Mouse (Mus musculus): ENCODE data around the gene Gm20388. TPM values are rescaled to one million over a fixed set of nuclear protein-coding genes. Genes with fewer than 3 reads are reported as not detected.

The Gm20388 gene
- polyA plus RNA-seq, 1 experiment: 23.9 TPM

DNA sequence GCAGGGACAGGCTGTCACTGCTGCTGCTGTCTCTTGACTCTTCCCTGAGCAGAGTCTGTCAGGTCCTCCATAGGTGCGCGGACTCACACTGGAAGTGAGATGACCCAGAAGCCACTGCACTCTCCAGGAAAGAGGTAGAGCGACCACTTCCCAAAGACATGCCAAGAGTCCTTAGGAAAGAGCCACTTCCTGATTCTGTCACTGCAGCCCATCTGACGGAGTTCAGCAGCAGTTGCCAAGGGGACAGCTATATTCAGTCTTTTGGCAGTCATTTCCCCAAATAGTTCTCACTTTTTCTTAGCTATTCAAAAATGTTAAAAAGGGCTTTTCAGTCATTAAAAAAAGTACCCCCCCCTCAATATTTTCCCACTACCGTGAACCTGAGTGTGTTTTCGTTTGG, 2111.6 kb downstream of the Gm20388 start:
- H3K4me3 ChIP-seq (ENCODE audit: insufficient read depth, low read length): no peak overlapping the region
- TF ChIP-seq CTCF (IDR thresholded peaks at IDR 0.05; ENCODE audit: extremely low read depth, insufficient read depth, low read length): no peak
- TF ChIP-seq POLR2A (IDR thresholded peaks at IDR 0.05; ENCODE audit: extremely low read depth, insufficient read depth, low read length): no peak
- no peak overlapping the region for H3K27ac ChIP-seq (ENCODE audit: insufficient read depth, low read length)
- H3K4me1 ChIP-seq (ENCODE audit: control insufficient read depth, insufficient read depth, low read length): peaks cover 22% of the 10 kb centered on the region

DNA sequence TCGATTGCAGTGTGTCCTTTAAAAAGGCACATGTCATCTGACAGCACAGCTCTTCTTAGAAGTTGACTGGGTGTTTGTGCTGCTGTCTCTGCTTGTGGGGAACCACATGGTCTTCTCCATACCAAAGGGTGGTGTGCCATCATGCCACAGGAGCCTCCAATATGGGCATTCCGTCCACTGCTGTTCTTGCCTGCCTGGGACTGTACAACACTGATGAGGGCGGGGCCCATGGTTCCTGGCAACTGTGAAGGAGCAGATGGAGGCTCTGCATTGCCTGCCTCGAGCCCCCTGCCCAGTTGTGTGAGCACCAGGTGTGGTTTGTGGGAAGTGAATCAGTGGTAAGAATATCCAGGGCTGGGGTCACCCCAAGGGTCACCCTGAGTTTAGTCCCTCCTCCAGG, 2112.1 kb downstream of the Gm20388 start:
- Histone ChIP-seq H3K4me3 (ENCODE audit: insufficient read depth, low read length) (no peak overlapping the region), H3K27ac (ENCODE audit: insufficient read depth, low read length) (no peak overlapping the region), H3K4me1 (ENCODE audit: control insufficient read depth, insufficient read depth, low read length) (peaks cover 22% of the 10 kb centered on the region)
- TF ChIP-seq POLR2A (IDR thresholded peaks at IDR 0.05; ENCODE audit: extremely low read depth, insufficient read depth, low read length) (no peak), CTCF (IDR thresholded peaks at IDR 0.05; ENCODE audit: extremely low read depth, insufficient read depth, low read length) (no peak)

DNA sequence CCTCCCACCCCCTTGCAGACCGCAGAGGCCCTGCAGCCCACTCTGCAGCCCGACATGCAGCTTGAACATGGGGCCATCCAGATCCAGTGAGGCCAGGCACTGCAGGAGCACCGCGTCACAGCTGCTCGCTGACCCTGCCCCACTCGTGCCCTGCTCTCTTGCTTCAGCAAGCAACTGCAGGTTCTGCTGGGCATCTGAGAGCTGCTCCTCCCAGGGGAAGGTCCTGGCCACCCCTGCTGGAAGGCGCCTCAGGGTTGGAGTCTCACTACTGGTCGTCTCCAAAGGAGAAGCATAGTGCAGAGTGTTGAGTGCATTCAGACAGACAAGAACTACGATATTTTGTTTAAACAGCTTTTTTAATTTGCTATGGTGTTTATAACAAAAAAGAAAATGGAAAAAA, 2114.9 kb downstream of the Gm20388 start:
- TF ChIP-seq POLR2A (IDR thresholded peaks at IDR 0.05; ENCODE audit: extremely low read depth, insufficient read depth, low read length) (no peak), CTCF (IDR thresholded peaks at IDR 0.05; ENCODE audit: extremely low read depth, insufficient read depth, low read length) (no peak)
- Histone ChIP-seq H3K4me1 (ENCODE audit: control insufficient read depth, insufficient read depth, low read length) (peaks cover 17% of the 10 kb centered on the region), H3K4me3 (ENCODE audit: insufficient read depth, low read length) (no peak overlapping the region), H3K27ac (ENCODE audit: insufficient read depth, low read length) (no peak overlapping the region)

DNA sequence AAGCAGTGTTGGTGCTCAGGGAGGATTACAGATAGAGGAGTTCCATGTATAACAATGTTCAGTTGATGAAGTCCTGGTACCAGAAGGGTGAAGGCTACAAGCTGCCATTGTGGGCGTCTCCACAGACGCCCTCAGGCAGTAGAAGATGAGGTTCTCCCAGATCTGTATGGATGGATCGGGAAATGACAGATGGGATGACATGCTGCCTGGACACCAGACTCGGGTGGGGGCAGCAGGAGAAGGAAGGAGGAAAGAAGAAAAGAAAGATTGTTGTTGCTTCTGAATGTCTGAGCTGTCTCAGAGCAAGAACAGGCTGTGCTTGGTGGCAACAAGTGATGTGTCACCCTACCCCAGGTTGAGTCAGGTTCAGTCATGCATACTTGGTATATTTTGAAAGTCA, 2117.5 kb downstream of the Gm20388 start:
- no peak for TF ChIP-seq POLR2A (IDR thresholded peaks at IDR 0.05; ENCODE audit: extremely low read depth, insufficient read depth, low read length)
- no peak for TF ChIP-seq CTCF (IDR thresholded peaks at IDR 0.05; ENCODE audit: extremely low read depth, insufficient read depth, low read length)
- no peak overlapping the region for H3K27ac ChIP-seq (ENCODE audit: insufficient read depth, low read length)
- H3K4me1 ChIP-seq (ENCODE audit: control insufficient read depth, insufficient read depth, low read length): peaks cover 12% of the 10 kb centered on the region
- H3K4me3 ChIP-seq (ENCODE audit: insufficient read depth, low read length): no peak overlapping the region

DNA sequence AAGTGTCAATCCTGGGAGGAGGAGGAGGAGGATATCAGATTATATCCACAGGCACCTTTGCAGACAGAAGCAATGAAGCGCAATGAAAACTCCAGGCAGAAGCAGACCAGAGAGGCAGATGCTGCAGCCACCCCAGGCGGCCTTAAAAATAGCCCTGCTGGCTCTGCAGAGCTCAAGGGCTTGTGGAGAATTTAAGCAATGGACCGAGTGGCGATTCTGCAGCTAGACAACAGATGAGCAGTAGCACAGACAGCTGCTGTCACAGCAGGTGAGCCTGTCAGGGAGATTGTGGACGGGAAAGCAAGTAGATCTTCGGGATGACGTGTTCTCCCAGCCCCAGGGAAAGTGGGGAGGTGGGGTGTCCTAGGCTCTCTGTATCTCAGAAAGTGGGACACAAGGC, 2120.3 kb downstream of the Gm20388 start:
- Histone ChIP-seq H3K4me3 (ENCODE audit: insufficient read depth, low read length) (no peak overlapping the region), H3K4me1 (ENCODE audit: control insufficient read depth, insufficient read depth, low read length) (peaks cover 12% of the 10 kb centered on the region), H3K27ac (ENCODE audit: insufficient read depth, low read length) (no peak overlapping the region)
- TF ChIP-seq POLR2A (IDR thresholded peaks at IDR 0.05; ENCODE audit: extremely low read depth, insufficient read depth, low read length): no peak
- no peak for TF ChIP-seq CTCF (IDR thresholded peaks at IDR 0.05; ENCODE audit: extremely low read depth, insufficient read depth, low read length)

DNA sequence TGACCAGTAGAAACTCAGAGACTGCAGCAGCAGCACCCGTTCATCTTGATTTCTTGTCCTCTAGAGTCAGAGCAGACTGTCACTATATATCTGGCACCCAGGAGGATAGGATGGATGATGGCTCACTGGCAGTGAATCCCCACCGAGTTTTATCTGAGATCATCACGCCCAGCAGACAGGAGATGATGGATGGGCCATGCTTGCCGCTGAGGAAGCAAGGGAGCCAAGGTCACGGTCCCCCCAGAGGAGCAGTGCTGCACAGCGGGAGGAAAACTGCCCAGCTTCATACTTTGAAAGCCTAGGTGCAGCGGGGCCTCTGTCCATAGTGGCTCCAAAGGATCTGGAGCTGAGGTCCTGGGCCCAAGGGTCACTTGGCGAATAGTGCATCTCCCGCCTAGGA, 2122.1 kb downstream of the Gm20388 start:
- Histone ChIP-seq H3K4me1 (ENCODE audit: control insufficient read depth, insufficient read depth, low read length) (peaks cover 12% of the 10 kb centered on the region), H3K27ac (ENCODE audit: insufficient read depth, low read length) (no peak overlapping the region), H3K4me3 (ENCODE audit: insufficient read depth, low read length) (no peak overlapping the region)
- no peak for TF ChIP-seq CTCF (IDR thresholded peaks at IDR 0.05; ENCODE audit: extremely low read depth, insufficient read depth, low read length)
- no peak for TF ChIP-seq POLR2A (IDR thresholded peaks at IDR 0.05; ENCODE audit: extremely low read depth, insufficient read depth, low read length)

DNA sequence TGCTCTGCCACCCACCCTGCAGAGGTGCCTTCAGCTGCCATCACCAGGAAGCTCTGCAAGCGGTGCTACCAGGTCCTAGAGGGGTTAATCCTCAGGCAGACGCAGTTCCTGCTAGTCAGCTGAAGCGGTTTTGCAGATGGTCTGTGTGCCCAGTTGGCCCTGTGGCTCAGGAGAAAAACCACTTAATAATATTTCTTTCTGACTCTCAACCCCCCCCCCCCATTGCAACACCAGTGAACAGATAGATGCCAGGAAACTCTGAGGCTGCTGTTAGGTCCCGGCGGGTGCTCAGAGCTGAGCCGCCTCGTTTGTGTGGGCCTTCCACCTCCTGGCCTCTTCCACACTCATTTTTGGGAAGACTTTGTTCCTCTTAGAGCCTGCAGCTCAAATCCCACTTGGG, 2124.9 kb downstream of the Gm20388 start:
- Histone ChIP-seq H3K4me1 (ENCODE audit: control insufficient read depth, insufficient read depth, low read length) (peaks cover 8% of the 10 kb centered on the region), H3K27ac (ENCODE audit: insufficient read depth, low read length) (no peak overlapping the region), H3K4me3 (ENCODE audit: insufficient read depth, low read length) (no peak overlapping the region)
- TF ChIP-seq CTCF (IDR thresholded peaks at IDR 0.05; ENCODE audit: extremely low read depth, insufficient read depth, low read length): no peak
- TF ChIP-seq POLR2A (IDR thresholded peaks at IDR 0.05; ENCODE audit: extremely low read depth, insufficient read depth, low read length): no peak

DNA sequence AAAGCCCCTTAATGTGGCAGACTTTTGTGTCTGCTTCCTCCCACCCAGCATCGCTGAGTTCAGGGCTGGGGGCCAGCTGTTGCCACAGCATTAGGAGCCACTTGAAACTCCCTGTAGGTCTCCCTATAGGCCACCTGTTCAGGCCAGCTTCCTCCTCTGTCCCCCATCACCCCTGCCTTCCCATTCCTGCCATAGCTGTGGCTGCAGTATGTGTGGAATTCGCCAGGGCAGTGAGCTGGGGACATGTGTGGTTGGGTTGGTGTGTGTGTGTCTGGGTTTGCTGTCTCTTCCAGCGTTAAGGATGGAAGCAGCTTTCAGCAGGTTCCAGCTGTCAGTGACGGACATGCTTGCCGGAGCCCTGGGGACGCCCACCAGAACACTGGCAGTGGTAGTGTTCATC, 2125.7 kb downstream of the Gm20388 start:
- Histone ChIP-seq H3K4me3 (ENCODE audit: insufficient read depth, low read length) (no peak overlapping the region), H3K4me1 (ENCODE audit: control insufficient read depth, insufficient read depth, low read length) (peaks cover 2% of the 10 kb centered on the region; the same call in 1 of the 2 replicates), H3K27ac (ENCODE audit: insufficient read depth, low read length) (no peak overlapping the region)
- TF ChIP-seq CTCF (IDR thresholded peaks at IDR 0.05; ENCODE audit: extremely low read depth, insufficient read depth, low read length) (no peak), POLR2A (IDR thresholded peaks at IDR 0.05; ENCODE audit: extremely low read depth, insufficient read depth, low read length) (no peak)

DNA sequence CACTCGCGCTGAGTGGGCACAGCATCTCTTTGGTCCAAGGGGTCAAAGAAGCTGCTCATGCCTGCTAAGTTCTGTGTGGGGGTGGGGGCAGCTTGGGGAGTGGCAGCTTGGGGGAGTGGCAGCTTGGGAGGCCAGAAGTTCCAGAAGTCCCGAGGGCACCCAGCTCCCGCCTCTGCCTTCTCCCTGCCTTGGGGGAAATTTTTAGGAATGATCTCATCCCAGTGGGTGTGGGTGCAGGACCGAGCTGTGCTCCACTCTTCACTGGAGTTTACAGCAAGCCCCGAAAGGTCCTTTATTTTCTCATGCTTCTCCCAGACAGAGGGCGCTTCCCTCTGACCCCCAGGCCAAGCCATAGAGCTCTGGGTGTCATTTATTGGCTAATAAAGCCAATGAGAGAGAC, 2126.6 kb downstream of the Gm20388 start:
- Histone ChIP-seq H3K4me1 (ENCODE audit: control insufficient read depth, insufficient read depth, low read length) (no peaks in the 10 kb centered on the region; the same call in 1 of the 2 replicates), H3K4me3 (ENCODE audit: insufficient read depth, low read length) (no peak overlapping the region), H3K27ac (ENCODE audit: insufficient read depth, low read length) (no peak overlapping the region)
- TF ChIP-seq POLR2A (IDR thresholded peaks at IDR 0.05; ENCODE audit: extremely low read depth, insufficient read depth, low read length): no peak
- no peak for TF ChIP-seq CTCF (IDR thresholded peaks at IDR 0.05; ENCODE audit: extremely low read depth, insufficient read depth, low read length)

DNA sequence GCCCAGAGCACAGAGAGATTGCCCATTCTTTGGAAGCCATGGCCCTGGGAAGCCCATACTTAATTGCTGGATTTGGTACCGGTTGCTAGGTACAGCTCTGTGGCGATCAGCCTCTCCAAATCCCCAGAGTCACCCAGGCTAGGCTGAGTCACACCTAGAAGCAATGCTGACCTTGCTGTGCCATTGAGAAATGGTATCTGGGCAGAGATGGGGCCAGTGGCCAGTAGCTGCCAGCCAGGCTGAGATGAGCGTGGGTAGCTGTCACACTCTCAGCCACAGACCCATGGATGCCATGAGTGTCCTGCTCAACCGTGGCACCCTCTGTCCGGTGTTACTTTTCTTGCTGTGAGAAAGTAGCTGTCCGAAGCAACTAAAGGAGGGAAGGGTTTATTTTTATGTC, 2127.4 kb downstream of the Gm20388 start:
- H3K4me3 ChIP-seq (ENCODE audit: insufficient read depth, low read length): no peak overlapping the region
- no peaks in the 10 kb centered on the region; the same call in 1 of the 2 replicates for H3K4me1 ChIP-seq (ENCODE audit: control insufficient read depth, insufficient read depth, low read length)
- TF ChIP-seq CTCF (IDR thresholded peaks at IDR 0.05; ENCODE audit: extremely low read depth, insufficient read depth, low read length) (no peak), POLR2A (IDR thresholded peaks at IDR 0.05; ENCODE audit: extremely low read depth, insufficient read depth, low read length) (no peak)
- no peak overlapping the region for H3K27ac ChIP-seq (ENCODE audit: insufficient read depth, low read length)

Measured in cortical plate, adult 2 months (tissue).